Mouse (Mus musculus): ENCODE results near the gene Spon1. TPM values are rescaled to one million over a fixed set of nuclear protein-coding genes. Genes with fewer than 3 reads are reported as not detected.

Gene Spon1
- total and polyA plus RNA-seq, 3 experiments: not detected

DNA sequence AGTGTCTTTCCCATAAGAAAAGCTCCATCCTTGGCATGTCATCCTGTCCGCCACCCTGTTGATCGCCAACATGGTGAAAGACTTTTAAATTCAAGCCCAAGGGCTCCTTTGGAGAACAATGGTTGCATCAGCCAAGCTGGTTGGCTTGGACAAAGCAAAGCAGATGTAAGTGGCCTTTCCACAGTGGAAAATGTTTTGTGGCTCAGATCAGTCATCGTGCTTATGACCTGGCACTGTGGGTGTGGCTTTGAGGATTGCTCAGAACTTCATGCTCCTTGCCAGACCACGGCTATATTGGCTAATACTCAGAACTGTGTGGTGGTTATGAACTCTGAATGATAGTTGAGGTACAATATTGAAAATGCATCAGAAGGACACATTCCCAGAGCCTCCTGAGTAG lies 96.2 kb downstream of the Spon1 start:
- no peaks in the 10 kb centered on the region for H3K27me3 ChIP-seq (ENCODE audit: control insufficient read depth in 1 of 2, insufficient read depth in 2 of 2, low read length in 2 of 2)
- H3K9me3 ChIP-seq (replicated peaks; ENCODE audit: insufficient read depth, low read length): no peaks in the 10 kb centered on the region
- no peak for DNase-seq (ENCODE audit: low read depth, low spot score)
- no peaks in the 10 kb centered on the region for H3K4me1 ChIP-seq (ENCODE audit: control insufficient read depth in 1 of 2, insufficient read depth in 2 of 2, low read length in 2 of 2)
- H3K9ac ChIP-seq (ENCODE audit: control insufficient read depth, low read depth, low read length, poor library complexity, severe bottlenecking): no peak overlapping the region
- TF ChIP-seq ZKSCAN1 (IDR thresholded peaks at IDR 0.05; ENCODE audit: low read depth, low read length) (no peak), EP300 (IDR thresholded peaks at IDR 0.05; ENCODE audit: low read depth in 1 of 2, low read length in 2 of 2) (no peak), ELF1 (IDR thresholded peaks at IDR 0.05; ENCODE audit: low read depth, low read length) (no peak), TCF12 (IDR thresholded peaks at IDR 0.05; ENCODE audit: low read depth, low read length) (no peak), SIN3A (IDR thresholded peaks at IDR 0.05; ENCODE audit: low read length) (no peak), MAFK (IDR thresholded peaks at IDR 0.05; ENCODE audit: borderline replicate concordance, low read depth, low read length) (no peak)
- no peaks in the 10 kb centered on the region for H3K36me3 ChIP-seq (ENCODE audit: control insufficient read depth in 1 of 2, insufficient read depth in 2 of 2, low read length in 2 of 2)
- H3K4me3 ChIP-seq (ENCODE audit: control insufficient read depth in 1 of 2, insufficient read depth in 1 of 2, low read depth in 2 of 2, low read length in 2 of 2): no peak overlapping the region
- H3K79me2 ChIP-seq (ENCODE audit: control insufficient read depth, insufficient read depth, low read length, poor library complexity): no peaks in the 10 kb centered on the region
- no peak overlapping the region for H3K27ac ChIP-seq (ENCODE audit: control insufficient read depth, low read depth, low read length)

DNA sequence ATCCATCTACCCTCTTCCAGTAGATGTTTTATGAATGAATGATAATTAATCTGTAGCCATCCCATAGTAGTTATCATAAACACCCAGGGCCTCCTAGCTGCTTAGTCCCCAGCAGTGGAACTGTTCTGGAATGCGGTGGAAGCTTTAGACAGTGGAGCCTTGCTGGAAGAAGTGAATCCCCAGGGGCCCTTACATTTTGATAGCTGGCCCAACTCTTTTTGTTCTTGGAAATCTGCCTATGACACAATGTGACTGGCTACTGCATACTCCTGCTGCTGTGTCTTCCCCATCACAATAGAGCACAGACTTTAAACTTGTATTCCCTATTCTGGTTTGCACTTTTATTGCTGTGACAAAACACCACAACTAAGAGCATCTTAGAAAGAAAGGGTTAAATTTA lies 107.0 kb downstream of the Spon1 start:
- no peak for DNase-seq (ENCODE audit: low read depth, low spot score)
- H3K9me3 ChIP-seq (replicated peaks; ENCODE audit: insufficient read depth, low read length): no peaks in the 10 kb centered on the region
- TF ChIP-seq TAL1 (IDR thresholded peaks at IDR 0.05; ENCODE audit: low read length) (no peak), MYC (IDR thresholded peaks at IDR 0.05; ENCODE audit: low read depth, low read length) (no peak), KAT2A (conservative IDR thresholded peaks at IDR 0.05; ENCODE audit: low read depth, low read length) (no peak), RCOR1 (IDR thresholded peaks at IDR 0.05; ENCODE audit: low read depth, low read length) (no peak), SMC3 (IDR thresholded peaks at IDR 0.05; ENCODE audit: low read depth, low read length) (no peak), POLR2A (IDR thresholded peaks at IDR 0.05; ENCODE audit: control insufficient read depth in 1 of 2, insufficient read depth in 1 of 2, low read depth in 1 of 2, low read length in 2 of 2, poor library complexity in 1 of 2) (no peak), SIN3A (IDR thresholded peaks at IDR 0.05; ENCODE audit: low read length) (no peak), E2F4 (IDR thresholded peaks at IDR 0.05; ENCODE audit: borderline replicate concordance, low read depth, low read length) (no peak), MEF2A (IDR thresholded peaks at IDR 0.05; ENCODE audit: extremely low read depth, insufficient replicate concordance, low read depth, low read length, poor library complexity, severe bottlenecking) (no peak), EP300 (IDR thresholded peaks at IDR 0.05; ENCODE audit: low read depth in 1 of 2, low read length in 2 of 2) (no peak), POLR2AphosphoS5 (IDR thresholded peaks at IDR 0.05; ENCODE audit: borderline replicate concordance, low read depth, low read length) (no peak), NELFE (IDR thresholded peaks at IDR 0.05; ENCODE audit: low read depth, low read length) (no peak), CTCF (IDR thresholded peaks at IDR 0.05 in 2 of 3, conservative IDR thresholded peaks at IDR 0.05 in 1 of 3; ENCODE audit: control insufficient read depth in 1 of 3, insufficient read depth in 1 of 3, low read depth in 2 of 3, low read length in 3 of 3, poor library complexity in 1 of 3, severe bottlenecking in 1 of 3) (no peak), NRF1 (IDR thresholded peaks at IDR 0.05; ENCODE audit: insufficient read depth, low read depth, low read length, poor library complexity, severe bottlenecking) (no peak), ETS1 (IDR thresholded peaks at IDR 0.05; ENCODE audit: low read depth, low read length) (no peak), ZNF384 (IDR thresholded peaks at IDR 0.05; ENCODE audit: low read depth, low read length) (no peak), ZC3H11A (IDR thresholded peaks at IDR 0.05; ENCODE audit: low read depth, low read length) (no peak)

More for the DNA sequence above, 107.0 kb downstream of the Spon1 start:
- H3K79me2 ChIP-seq (ENCODE audit: control insufficient read depth, insufficient read depth, low read length, poor library complexity): no peaks in the 10 kb centered on the region
- no peak overlapping the region for H3K27ac ChIP-seq (ENCODE audit: control insufficient read depth, low read depth, low read length)
- H3K9ac ChIP-seq (ENCODE audit: control insufficient read depth, low read depth, low read length, poor library complexity, severe bottlenecking): no peak overlapping the region
- no peak overlapping the region for H3K4me3 ChIP-seq (ENCODE audit: control insufficient read depth in 1 of 2, insufficient read depth in 1 of 2, low read depth in 2 of 2, low read length in 2 of 2)
- H3K36me3 ChIP-seq (ENCODE audit: control insufficient read depth in 1 of 2, insufficient read depth in 2 of 2, low read length in 2 of 2): no peaks in the 10 kb centered on the region
- no peaks in the 10 kb centered on the region for H3K4me1 ChIP-seq (ENCODE audit: control insufficient read depth in 1 of 2, insufficient read depth in 2 of 2, low read length in 2 of 2)
- no peaks in the 10 kb centered on the region for H3K27me3 ChIP-seq (ENCODE audit: control insufficient read depth in 1 of 2, insufficient read depth in 2 of 2, low read length in 2 of 2)

All from MEL (cell line).